Mouse (Mus musculus): ENCODE data around the gene Sgip1.

Sgip1 gene

GRCm38 (mm10) chr4:102775596-102776270, 34.6 kb downstream of the Sgip1 start:
- DNase-seq (ENCODE audit: low read depth) = no peak

GRCm38 (mm10) chr4:102779902-102780301, 38.8 kb downstream of the Sgip1 start:
- DNase-seq (ENCODE audit: low read depth) = no peak

DNA sequence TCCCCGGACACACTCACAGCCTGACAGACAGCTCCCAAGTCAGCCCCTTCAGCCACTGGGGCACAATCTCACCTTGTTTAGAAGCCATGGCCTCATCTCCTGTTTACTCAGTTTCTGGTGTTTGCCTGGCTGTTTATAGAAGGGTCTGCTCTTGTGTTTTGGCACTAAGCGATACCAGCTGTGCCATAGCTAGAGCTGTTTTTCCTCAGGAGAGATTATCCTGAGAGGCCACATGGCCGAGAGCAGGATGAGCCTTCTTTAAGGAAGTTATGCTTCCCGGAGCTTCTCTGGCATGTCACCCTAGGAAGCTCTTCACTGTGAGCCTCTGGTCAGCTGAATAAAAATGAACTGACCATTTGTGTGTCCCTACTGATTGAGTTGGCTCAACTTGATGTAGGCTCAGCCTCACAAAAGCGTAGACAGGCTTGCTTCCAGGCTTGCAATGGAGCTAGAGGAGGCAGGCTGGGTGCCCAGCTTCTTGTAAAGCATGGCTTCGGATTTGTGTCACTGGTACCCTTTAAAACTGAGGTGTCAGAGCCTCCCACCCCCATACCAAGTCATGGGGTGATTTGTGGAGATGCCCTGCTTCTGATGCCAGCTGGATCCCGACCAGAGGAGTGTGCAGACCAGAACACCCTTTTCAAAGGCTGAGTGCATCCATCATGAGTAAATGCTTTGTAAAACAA, 42.1 kb downstream of the Sgip1 start:
- no peak for DNase-seq (ENCODE audit: low read depth)

DNA sequence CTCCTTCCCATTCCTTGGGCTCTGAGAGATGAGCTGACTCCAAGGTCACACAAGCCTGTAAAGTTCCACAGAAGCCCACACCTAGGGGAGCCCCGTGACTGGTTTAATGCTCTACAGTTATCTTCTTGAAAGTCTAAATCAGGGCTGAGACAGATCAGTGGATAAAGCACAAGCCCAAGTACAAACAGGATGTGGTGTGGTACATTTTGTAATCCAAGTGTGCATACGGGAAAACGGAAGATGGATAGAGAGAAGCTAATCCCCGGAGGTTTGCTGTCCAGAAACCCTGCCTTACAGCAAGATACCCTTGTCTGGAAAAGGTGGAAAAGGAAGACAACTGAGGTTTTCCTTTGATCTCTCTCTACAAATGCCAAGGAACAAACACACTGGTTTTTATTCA, 44.1 kb downstream of the Sgip1 start:
- DNase-seq (ENCODE audit: low read depth) = no peak

DNA sequence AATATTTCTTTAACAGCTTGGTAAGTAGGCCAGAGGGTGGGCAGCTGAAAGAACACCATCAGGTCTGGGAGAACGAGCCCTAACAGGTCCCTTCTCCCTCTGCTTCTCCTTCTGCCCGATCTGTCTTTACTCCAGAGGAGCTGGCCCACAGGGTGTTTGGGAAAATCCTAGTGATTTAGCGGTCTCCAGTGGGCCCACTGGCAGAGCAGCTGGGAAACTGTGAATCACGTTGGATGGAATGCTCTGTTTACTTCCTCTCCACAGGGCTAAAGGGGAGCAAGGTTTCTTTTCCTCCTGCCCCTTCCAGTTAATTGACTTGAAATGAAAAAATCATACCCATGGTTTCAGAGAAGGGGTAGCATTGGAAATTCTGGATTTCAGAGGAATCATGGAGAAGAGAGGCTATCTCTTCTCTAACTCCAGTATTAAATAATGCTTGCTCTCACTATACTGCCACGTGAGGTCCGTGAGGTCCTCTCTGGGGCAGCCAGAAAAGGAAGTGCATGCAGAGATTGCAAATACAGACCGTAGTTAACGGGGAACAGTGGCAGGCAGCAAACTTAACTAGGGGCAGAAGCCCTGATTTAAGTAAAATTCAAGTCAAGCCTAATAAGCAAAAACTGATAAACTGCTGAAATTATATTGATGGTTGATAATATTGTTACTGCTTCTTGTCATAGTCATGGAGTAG, 51.1 kb downstream of the Sgip1 start:
- DNase-seq (ENCODE audit: low read depth) = no peak

- no peak for DNase-seq (ENCODE audit: low read depth)
Measured at GRCm38 (mm10) chr4:102801471-102801870, 60.4 kb downstream of the Sgip1 start.

GRCm38 (mm10) chr4:102801936-102802335, 60.8 kb downstream of the Sgip1 start:
- DNase-seq (ENCODE audit: low read depth) = no peak

DNA sequence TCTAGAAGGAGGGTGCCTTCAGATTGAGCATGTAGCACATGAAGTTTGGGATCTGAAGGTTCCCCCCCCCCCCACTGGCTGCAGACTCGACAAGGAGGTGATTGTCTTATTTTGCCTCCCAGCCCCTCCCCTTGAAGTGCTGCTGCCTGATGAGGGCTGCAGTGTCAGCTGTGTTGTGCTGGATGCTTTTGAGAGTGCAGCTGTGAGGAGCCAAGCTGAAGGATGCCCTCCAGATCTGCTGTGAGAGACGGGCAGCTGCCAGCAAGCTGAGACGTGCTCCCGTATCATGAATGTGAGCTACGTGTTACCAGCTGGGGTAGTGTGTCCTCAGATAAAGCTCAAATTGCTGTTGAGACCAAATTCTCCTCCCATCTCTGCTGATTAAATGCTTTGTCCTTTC, 63.5 kb downstream of the Sgip1 start:
- DNase-seq (ENCODE audit: low read depth) = no peak

DNA sequence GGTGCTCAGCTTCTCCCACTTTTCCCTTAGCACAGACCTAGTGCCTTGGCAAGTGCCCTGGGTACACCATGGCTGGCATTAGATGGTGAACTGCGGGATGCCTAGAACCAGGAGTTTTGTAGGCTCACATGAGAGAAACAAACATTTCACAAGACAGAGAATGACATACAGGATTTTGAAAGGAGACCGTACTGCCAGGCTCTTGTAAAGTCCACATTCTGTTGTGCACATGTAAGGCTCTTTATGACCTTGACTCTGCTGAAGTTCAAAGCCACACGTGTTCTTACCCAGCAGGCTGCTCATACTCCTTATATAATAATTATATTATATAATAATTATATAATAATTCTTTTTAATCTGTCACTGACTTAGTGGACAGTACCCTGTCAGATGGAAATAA, 65.9 kb downstream of the Sgip1 start:
- DNase-seq (ENCODE audit: low read depth) = no peak

- no peak for DNase-seq (ENCODE audit: low read depth)
Measured at GRCm38 (mm10) chr4:102808258-102808657, 67.2 kb downstream of the Sgip1 start.

DNA sequence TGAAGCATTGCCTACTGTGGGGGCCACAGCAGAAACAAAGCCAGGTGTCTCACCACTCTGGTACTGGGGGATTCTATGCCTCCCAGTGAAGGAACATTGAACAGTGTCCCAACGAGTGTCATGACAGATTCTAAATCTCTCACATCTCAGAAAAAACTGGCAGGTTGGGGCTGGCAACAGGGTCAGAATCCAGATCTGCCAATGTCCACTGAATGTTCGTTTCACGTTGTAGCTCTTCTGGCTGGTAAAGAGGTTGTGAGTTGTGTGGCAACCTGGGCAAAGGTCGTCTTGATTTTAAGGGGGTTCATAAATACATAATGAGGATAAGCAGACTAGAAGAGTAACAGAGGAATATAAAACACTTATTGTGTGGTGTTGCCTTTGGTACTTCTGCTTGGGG, 68.2 kb downstream of the Sgip1 start:
- DNase-seq (ENCODE audit: low read depth) = no peak

DNA sequence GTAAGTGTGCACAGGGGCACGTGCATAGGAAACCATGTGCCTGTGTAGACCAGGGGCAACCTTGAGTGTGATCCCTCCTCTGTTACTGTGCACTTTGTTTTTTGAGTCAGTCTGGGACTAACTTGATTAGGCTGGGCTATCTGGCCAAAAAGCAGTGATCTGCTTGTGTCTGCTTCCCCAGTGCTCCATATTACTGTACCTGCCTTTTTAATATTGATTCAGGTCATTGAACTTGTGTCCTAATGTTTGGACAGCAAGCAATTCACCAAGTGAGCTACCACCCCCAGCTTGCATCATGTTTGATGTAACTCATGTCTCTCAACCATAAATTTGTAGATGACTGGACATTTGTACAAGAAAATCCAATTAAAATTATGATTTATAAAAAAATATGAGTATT, 69.2 kb downstream of the Sgip1 start:
- DNase-seq (ENCODE audit: low read depth) = no peak

- no peak for DNase-seq (ENCODE audit: low read depth)
Measured at GRCm38 (mm10) chr4:102811007-102811805, 70.1 kb downstream of the Sgip1 start.

- no peak for DNase-seq (ENCODE audit: low read depth)
Measured at GRCm38 (mm10) chr4:102813346-102813745, 72.2 kb downstream of the Sgip1 start.

GRCm38 (mm10) chr4:102821786-102822185, 80.7 kb downstream of the Sgip1 start:
- DNase-seq (ENCODE audit: low read depth) = no peak

- DNase-seq (ENCODE audit: low read depth) = no peak
Measured at GRCm38 (mm10) chr4:102824494-102824893, 83.4 kb downstream of the Sgip1 start.

- no peak for DNase-seq (ENCODE audit: low read depth)
Measured at GRCm38 (mm10) chr4:102826159-102826558, 85.1 kb downstream of the Sgip1 start.

DNA sequence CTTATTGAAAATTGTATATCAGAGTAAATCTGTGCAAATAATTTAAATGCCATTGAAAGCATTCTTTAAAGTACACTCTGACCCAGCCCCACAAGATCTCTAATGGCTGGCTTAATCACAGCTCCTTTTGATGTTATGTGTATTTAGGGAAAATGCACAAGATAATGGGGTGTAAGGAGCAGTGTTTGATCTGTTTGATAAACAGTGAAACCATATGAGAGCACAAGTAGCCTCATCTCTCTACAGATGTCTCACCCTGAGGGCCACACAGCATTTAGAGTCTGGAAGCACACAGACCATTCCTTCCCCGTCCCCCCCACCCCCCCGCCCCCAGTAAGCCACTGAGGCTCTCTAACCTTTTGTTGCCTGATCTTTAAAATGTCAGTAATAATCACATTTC, 87.4 kb downstream of the Sgip1 start:
- DNase-seq (ENCODE audit: low read depth) = no peak

GRCm38 (mm10) chr4:102833191-102833590, 92.1 kb downstream of the Sgip1 start:
- DNase-seq (ENCODE audit: low read depth) = no peak

DNA sequence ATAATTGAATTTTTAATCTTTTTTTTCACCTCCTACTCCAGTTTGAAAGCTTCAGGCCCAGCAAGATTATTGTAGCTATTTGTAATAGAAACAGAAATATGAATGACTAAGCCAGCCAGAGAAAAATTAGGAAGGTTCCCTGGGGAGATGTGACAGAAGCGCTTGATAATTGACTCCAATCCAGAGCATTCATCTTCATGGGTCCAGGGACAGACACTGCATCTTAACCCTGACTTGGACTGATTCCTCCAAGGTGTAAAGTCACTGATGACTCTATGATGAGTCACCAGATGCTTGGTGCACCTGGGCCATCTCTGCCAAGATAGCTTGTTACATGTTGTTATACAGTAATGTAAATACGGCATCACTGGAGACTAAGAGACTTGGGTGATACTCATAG, 92.6 kb downstream of the Sgip1 start:
- DNase-seq (ENCODE audit: low read depth) = no peak

- DNase-seq (ENCODE audit: low read depth) = no peak
Measured at GRCm38 (mm10) chr4:102834710-102835109, 93.6 kb downstream of the Sgip1 start.

DNA sequence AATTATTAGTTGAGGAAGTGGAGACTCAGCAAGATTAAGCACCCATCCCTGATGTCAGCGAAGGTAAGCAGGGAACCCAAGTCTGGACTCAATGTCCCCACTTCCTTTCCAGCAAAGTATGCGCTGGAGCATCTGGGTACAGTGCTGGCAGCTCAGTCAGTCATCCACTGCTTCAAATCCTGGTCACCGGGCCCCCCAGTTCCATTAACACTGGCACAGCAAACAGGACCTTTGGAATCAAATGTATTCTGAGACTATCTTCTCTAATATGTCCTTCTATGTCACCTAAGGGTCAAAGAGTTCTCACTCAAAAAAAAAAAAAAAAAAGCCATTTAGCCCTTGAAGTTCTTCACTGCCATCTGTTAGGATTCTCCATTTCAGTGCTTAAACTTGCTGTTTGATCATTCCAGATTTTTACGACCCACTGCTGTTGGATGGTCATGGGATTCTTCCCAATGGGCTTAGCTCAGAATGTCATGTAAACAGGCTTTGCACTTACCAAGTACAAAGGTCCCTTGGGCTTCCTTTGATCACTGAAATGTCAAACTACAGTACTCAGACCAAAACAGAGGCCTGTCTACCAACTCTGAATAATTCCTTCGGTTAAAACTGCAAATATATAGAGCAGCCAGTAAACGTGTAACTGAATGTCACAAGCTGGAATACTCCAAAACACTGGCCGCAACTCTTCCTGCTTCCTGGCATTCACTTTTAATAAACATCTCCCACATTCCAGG, 99.1 kb downstream of the Sgip1 start:
- DNase-seq (ENCODE audit: low read depth) = no peak
